Mouse (Mus musculus): ENCODE results near the gene Cacna1d.

- TF ChIP-seq GATA2 (IDR thresholded peaks at IDR 0.05; ENCODE audit: borderline replicate concordance, low read depth, low read length) (no peak), CTCF (IDR thresholded peaks at IDR 0.05; ENCODE audit: low read depth, low read length) (no peak), POLR2AphosphoS5 (IDR thresholded peaks at IDR 0.05; ENCODE audit: insufficient replicate concordance, low read depth, low read length) (no peak), GATA1 (IDR thresholded peaks at IDR 0.05; ENCODE audit: borderline replicate concordance, low read length) (no peak), TAL1 (conservative IDR thresholded peaks at IDR 0.05; ENCODE audit: low read depth, low read length) (no peak)
These were observed 218.7 kb downstream of the Cacna1d start for GRCm38 (mm10) chr14:30272523-30272922.

Measured in G1E (cell line).